Mouse (Mus musculus) layer of hippocampus, adult 2 months (tissue): Measurements from ENCODE around the gene Tapbp. TPM values are rescaled to one million over a fixed set of nuclear protein-coding genes. Genes with fewer than 3 reads are reported as not detected.

ENCODE experiments used
- DNase-seq, 2 experiments: peaks; one replicate each; pipeline ENCODE4 v3.0.0; 2022; ENCODE audit warnings: low spot score in 2 of 2
- H3K27ac ChIP-seq: fragments of 200-600 bp; 2 replicates; pipeline ENCODE4 v1.8.1; 2022
- H3K4me3 ChIP-seq: fragments of 200-600 bp; 2 replicates; pipeline ENCODE4 v1.8.1; 2022; ENCODE audit warnings: mild to moderate bottlenecking
- CTCF ChIP-seq: fragments of 200-600 bp; conservative IDR thresholded peaks from 2 replicates; pipeline ENCODE4 v1.8.1; 2022; ENCODE audit warnings: antibody characterized with exemption, mild to moderate bottlenecking, moderate library complexity
- total RNA-seq, 2 experiments: library from RNA; stranded (reverse); gene quantifications; 2 replicates each; pipeline ENCODE4 v1.2.3; 2021

Gene Tapbp
- total RNA-seq, 2 experiments from 2014 or later = 30.2 to 40.1 TPM

- no peak for DNase-seq
- Histone ChIP-seq H3K27ac (peak overlapping the region; percentile 92), H3K4me3 (peak overlapping the region; percentile 76)
- TF ChIP-seq CTCF = no peak
Observed at GRCm38 (mm10) chr17:33909869-33910250, 5.8 kb upstream of the Tapbp start.

- Histone ChIP-seq H3K27ac (peak overlapping the region; percentile 92; the same call in 1 of the 2 replicates), H3K4me3 (peak overlapping the region; percentile 76)
- no peak for DNase-seq
- peak; percentile 54 for TF ChIP-seq CTCF
Observed at GRCm38 (mm10) chr17:33910346-33911051, 5.2 kb upstream of the Tapbp start.

GRCm38 (mm10) chr17:33911052-33911812 lies 4.5 kb upstream of the Tapbp start:
- no peak overlapping the region for H3K27ac ChIP-seq
- TF ChIP-seq CTCF = no peak
- no peak for DNase-seq
- no peak overlapping the region for H3K4me3 ChIP-seq

- H3K27ac ChIP-seq = no peak overlapping the region
- no peak for DNase-seq
- H3K4me3 ChIP-seq = no peak overlapping the region
- no peak for TF ChIP-seq CTCF
Observed at GRCm38 (mm10) chr17:33911813-33912414, 3.8 kb upstream of the Tapbp start.

GRCm38 (mm10) chr17:33913264-33913663 lies 2.4 kb upstream of the Tapbp start:
- no peak overlapping the region for H3K4me3 ChIP-seq
- no peak for TF ChIP-seq CTCF
- H3K27ac ChIP-seq = no peak overlapping the region
- DNase-seq = no peak

GRCm38 (mm10) chr17:33913905-33914304 lies 1.8 kb upstream of the Tapbp start:
- H3K27ac ChIP-seq = no peak overlapping the region
- TF ChIP-seq CTCF = no peak
- H3K4me3 ChIP-seq = no peak overlapping the region
- no peak for DNase-seq

GRCm38 (mm10) chr17:33914969-33915391 lies 719 bp upstream of the Tapbp start:
- no peak for DNase-seq
- peak overlapping the region; percentile 63; the same call in 1 of the 2 replicates for H3K27ac ChIP-seq
- TF ChIP-seq CTCF = peak; percentile 44
- no peak overlapping the region; the same call in 1 of the 2 replicates for H3K4me3 ChIP-seq

GRCm38 (mm10) chr17:33916294-33916693 lies 595 bp downstream of the Tapbp start:
- Histone ChIP-seq H3K27ac (peak overlapping the region; percentile 63), H3K4me3 (peak overlapping the region; percentile 59)
- no peak for DNase-seq
- TF ChIP-seq CTCF = no peak

- no peak overlapping the region for H3K27ac ChIP-seq
- no peak for DNase-seq
- peak overlapping the region; percentile 59 for H3K4me3 ChIP-seq
- no peak for TF ChIP-seq CTCF
Observed at GRCm38 (mm10) chr17:33916847-33917655, 1.4 kb downstream of the Tapbp start.

GRCm38 (mm10) chr17:33917656-33918292 lies 2.1 kb downstream of the Tapbp start:
- H3K27ac ChIP-seq = no peak overlapping the region
- no peak for TF ChIP-seq CTCF
- DNase-seq = no peak
- H3K4me3 ChIP-seq = no peak overlapping the region

GRCm38 (mm10) chr17:33918293-33919203 lies 2.8 kb downstream of the Tapbp start:
- no peak for DNase-seq

More at GRCm38 (mm10) chr17:33918293-33919203, 2.8 kb downstream of the Tapbp start:
- peak overlapping the region; percentile 78; the same call in 1 of the 2 replicates for H3K4me3 ChIP-seq
- H3K27ac ChIP-seq = peak overlapping the region; percentile 83
- no peak for TF ChIP-seq CTCF
